Mouse (Mus musculus) layer of hippocampus, postnatal 10 days (tissue): Measurements from ENCODE around the gene Spata32. TPM values are rescaled to one million over a fixed set of nuclear protein-coding genes. Genes with fewer than 3 reads are reported as not detected.
"Not testable (repeated sequence)": the region's sequence is repeated elsewhere in the genome, so short reads cannot be mapped to it uniquely, and the experiment has no call there.

Experiments
- DNase-seq, 2 experiments: peaks; one replicate each; pipeline ENCODE4 v3.0.0; 2021; ENCODE audit warnings: low spot score in 2 of 2
- total RNA-seq, 2 experiments: library from RNA; stranded (reverse); gene quantifications; 2 replicates each; pipeline ENCODE4 v1.2.3; 2021

The Spata32 gene
- total RNA-seq, 2 experiments from 2014 or later = 1.3 to 1.4 TPM

GRCm38 (mm10) chr11:103246731-103247290 is 28.6 kb upstream of the Spata32 start:
- no peak for DNase-seq

- DNase-seq = peak; percentile 41 to 42
Measured at GRCm38 (mm10) chr11:103246081-103246730, 28.0 kb upstream of the Spata32 start.

- no peak for DNase-seq
Measured at GRCm38 (mm10) chr11:103244856-103245255, 26.6 kb upstream of the Spata32 start.

GRCm38 (mm10) chr11:103240740-103241139 is 22.5 kb upstream of the Spata32 start:
- no peak for DNase-seq

- no peak for DNase-seq
Measured at GRCm38 (mm10) chr11:103237757-103238156, 19.5 kb upstream of the Spata32 start.

- DNase-seq = no peak
Measured at GRCm38 (mm10) chr11:103236903-103237302, 18.7 kb upstream of the Spata32 start.

GRCm38 (mm10) chr11:103236431-103236830 is 18.2 kb upstream of the Spata32 start:
- no peak for DNase-seq

GRCm38 (mm10) chr11:103235702-103236101 is 17.5 kb upstream of the Spata32 start:
- no peak for DNase-seq

- no peak for DNase-seq
Measured at GRCm38 (mm10) chr11:103234447-103234846, 16.2 kb upstream of the Spata32 start.

GRCm38 (mm10) chr11:103232966-103233365 is 14.7 kb upstream of the Spata32 start:
- DNase-seq = peak; percentile 87 to 88

GRCm38 (mm10) chr11:103231367-103231766 is 13.1 kb upstream of the Spata32 start:
- DNase-seq = no peak

GRCm38 (mm10) chr11:103230626-103231025 is 12.4 kb upstream of the Spata32 start:
- DNase-seq = no peak

GRCm38 (mm10) chr11:103229608-103230007 is 11.4 kb upstream of the Spata32 start:
- no peak for DNase-seq

GRCm38 (mm10) chr11:103223951-103224456 is 5.8 kb upstream of the Spata32 start:
- DNase-seq = no peak

GRCm38 (mm10) chr11:103223444-103223843 is 5.2 kb upstream of the Spata32 start:
- no peak for DNase-seq

GRCm38 (mm10) chr11:103222718-103223117 is 4.5 kb upstream of the Spata32 start:
- DNase-seq = not testable (repeated sequence)

GRCm38 (mm10) chr11:103221437-103221836 is 3.2 kb upstream of the Spata32 start:
- no peak for DNase-seq

GRCm38 (mm10) chr11:103219995-103220394 is 1.8 kb upstream of the Spata32 start:
- DNase-seq = no peak

- DNase-seq = no peak
Measured at GRCm38 (mm10) chr11:103219259-103219658, 1.0 kb upstream of the Spata32 start.

GRCm38 (mm10) chr11:103218517-103218901 is 277 bp upstream of the Spata32 start:
- DNase-seq = no peak

- no peak for DNase-seq
Measured at GRCm38 (mm10) chr11:103215355-103215754, 2.9 kb downstream of the Spata32 start.

GRCm38 (mm10) chr11:103213712-103214111 is 4.5 kb downstream of the Spata32 start:
- DNase-seq = no peak

GRCm38 (mm10) chr11:103210291-103210690 is 7.9 kb downstream of the Spata32 start:
- no peak for DNase-seq
